Mouse (Mus musculus): ENCODE measurements around the gene Stap2.
A peak's percentile ranks its signal among the peaks of the same experiment; 100 is the strongest.

Stap2 gene

GRCm38 (mm10) chr17:56007444-56008355, 2.3 kb upstream of the Stap2 start:
- ATAC-seq (ENCODE audit: low TSS enrichment), result no peak

GRCm38 (mm10) chr17:56006956-56007355, 1.6 kb upstream of the Stap2 start:
- ATAC-seq (ENCODE audit: low TSS enrichment), result no peak

- ATAC-seq (ENCODE audit: low TSS enrichment), result no peak
Measured at GRCm38 (mm10) chr17:56003000-56003399, 2.4 kb downstream of the Stap2 start.

- no peak for ATAC-seq (ENCODE audit: low TSS enrichment)
Measured at GRCm38 (mm10) chr17:55999794-56000499, 5.4 kb downstream of the Stap2 start.

- no peak for ATAC-seq (ENCODE audit: low TSS enrichment)
Measured at GRCm38 (mm10) chr17:55996007-55996406, 9.4 kb downstream of the Stap2 start.

- ATAC-seq (ENCODE audit: low TSS enrichment), result no peak
Measured at GRCm38 (mm10) chr17:55990278-55990898, 15.0 kb downstream of the Stap2 start.

- ATAC-seq (ENCODE audit: low TSS enrichment), result peak; percentile 97
Measured at GRCm38 (mm10) chr17:55986030-55986961, 19.1 kb downstream of the Stap2 start, which contains the start of gene Fsd1. Fsd1 (plus strand) TSS chr17:55986509.

GRCm38 (mm10) chr17:55977301-55977700, 28.1 kb downstream of the Stap2 start:
- ATAC-seq (ENCODE audit: low TSS enrichment), result no peak

- peak; percentile 76 for ATAC-seq (ENCODE audit: low TSS enrichment)
Measured at GRCm38 (mm10) chr17:55976255-55976862, 29.0 kb downstream of the Stap2 start.

- no peak for ATAC-seq (ENCODE audit: low TSS enrichment)
Measured at GRCm38 (mm10) chr17:55971453-55971852, 33.9 kb downstream of the Stap2 start.

- ATAC-seq (ENCODE audit: low TSS enrichment), result peak; percentile 53
Measured at GRCm38 (mm10) chr17:55969966-55970891, 35.2 kb downstream of the Stap2 start, which contains the start of gene Shd. Shd (plus strand) TSS chr17:55970467.

GRCm38 (mm10) chr17:55969560-55969959, 35.8 kb downstream of the Stap2 start:
- ATAC-seq (ENCODE audit: low TSS enrichment), result no peak

- ATAC-seq (ENCODE audit: low TSS enrichment), result no peak
Measured at GRCm38 (mm10) chr17:55968210-55968609, 37.2 kb downstream of the Stap2 start.

GRCm38 (mm10) chr17:55967186-55967585, 38.2 kb downstream of the Stap2 start:
- ATAC-seq (ENCODE audit: low TSS enrichment), result no peak

GRCm38 (mm10) chr17:55964996-55965395, 40.4 kb downstream of the Stap2 start:
- no peak for ATAC-seq (ENCODE audit: low TSS enrichment)

- ATAC-seq (ENCODE audit: low TSS enrichment), result no peak
Measured at GRCm38 (mm10) chr17:55964496-55964895, 40.9 kb downstream of the Stap2 start.

GRCm38 (mm10) chr17:55963171-55963570, 42.2 kb downstream of the Stap2 start:
- no peak for ATAC-seq (ENCODE audit: low TSS enrichment)

- ATAC-seq (ENCODE audit: low TSS enrichment), result no peak
Measured at GRCm38 (mm10) chr17:55961631-55962030, 43.8 kb downstream of the Stap2 start.

GRCm38 (mm10) chr17:55960791-55961190, 44.6 kb downstream of the Stap2 start:
- ATAC-seq (ENCODE audit: low TSS enrichment), result no peak
